Mouse (Mus musculus): Measurements from ENCODE around the gene Dhx30. TPM values are rescaled to one million over a fixed set of nuclear protein-coding genes. Genes with fewer than 3 reads are reported as not detected.

The Dhx30 gene
- polyA plus RNA-seq, 1 experiment from 2014 or later = 119 TPM

DNA sequence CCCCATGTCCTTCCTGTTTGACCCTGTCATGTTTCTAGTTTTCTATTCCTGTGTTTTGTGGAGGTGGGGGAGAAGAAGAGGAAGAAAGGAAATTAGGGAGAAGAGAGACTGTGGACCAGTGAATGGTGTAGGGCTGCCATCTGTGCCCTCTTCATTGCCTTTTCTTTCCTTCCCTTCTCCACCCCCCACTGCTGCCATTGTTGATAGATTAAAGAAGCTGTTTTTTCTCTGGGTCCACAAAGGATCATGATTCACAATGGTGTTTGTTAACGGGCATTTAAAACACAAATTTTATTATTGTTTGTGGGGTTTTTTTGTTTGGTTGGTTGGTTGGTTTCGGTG is 63.6 kb downstream of the Dhx30 start:
- no peak overlapping the region for H3K27ac ChIP-seq (ENCODE audit: low read length)
- peaks cover 15% of the 10 kb centered on the region for H3K4me1 ChIP-seq (replicated peaks; ENCODE audit: control insufficient read depth, insufficient read depth, low read length)
- ATAC-seq (ENCODE audit: low read depth) = no peak
- H3K4me2 ChIP-seq (ENCODE audit: low read depth, low read length) = no peak overlapping the region
- no peaks in the 10 kb centered on the region for H3K9me3 ChIP-seq (ENCODE audit: control insufficient read depth, low read length)
- 76% methylated on average over 2 of the region's 2 CpGs for WGBS
- no peaks in the 10 kb centered on the region for H3K36me3 ChIP-seq (ENCODE audit: control insufficient read depth, insufficient read depth, low read length)
- no peaks in the 10 kb centered on the region for H3K27me3 ChIP-seq (ENCODE audit: control insufficient read depth, insufficient read depth, low read depth, low read length)
- no peak overlapping the region for H3K4me3 ChIP-seq (ENCODE audit: low read length)
- H3K9ac ChIP-seq (ENCODE audit: low read length) = no peak overlapping the region

DNA sequence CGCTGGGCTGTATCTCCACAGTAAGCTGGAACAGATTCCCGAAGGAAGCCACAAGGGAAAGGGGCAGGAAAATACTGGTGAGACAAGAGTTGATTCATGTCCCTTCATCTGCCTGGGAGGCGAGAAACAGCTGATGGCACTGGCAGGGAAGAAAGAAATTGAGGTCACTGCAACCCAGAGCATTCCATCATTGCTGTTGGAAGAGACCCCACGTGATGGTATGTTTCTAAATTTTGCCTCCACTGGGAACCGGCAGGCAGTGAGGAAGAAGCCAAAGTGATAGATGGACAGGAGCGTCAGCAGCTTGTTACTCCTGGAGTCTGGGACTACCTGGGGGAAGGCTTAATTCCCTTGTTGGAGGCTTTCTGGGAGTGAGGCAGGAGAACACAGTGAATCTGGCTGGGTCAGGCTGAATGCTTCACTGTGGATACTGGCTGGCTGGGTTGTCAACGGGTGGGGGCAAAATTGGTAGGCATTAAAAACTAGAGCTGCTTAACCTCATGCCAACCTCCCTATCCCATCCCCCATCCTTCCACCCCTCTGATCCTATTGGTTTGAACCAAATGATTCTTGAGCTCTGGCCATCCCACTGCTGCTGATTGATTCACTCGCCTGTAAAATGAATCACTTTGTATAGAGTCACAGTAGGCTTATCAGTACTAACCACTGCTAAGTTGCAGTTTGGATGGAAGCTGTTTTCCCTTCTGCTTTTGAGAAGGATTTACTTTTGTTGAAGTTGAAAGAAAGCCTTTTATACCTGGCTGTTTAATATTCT is 64.1 kb downstream of the Dhx30 start:
- no peak overlapping the region for H3K4me2 ChIP-seq (ENCODE audit: low read depth, low read length)
- no peak overlapping the region for H3K27ac ChIP-seq (ENCODE audit: low read length)
- H3K9me3 ChIP-seq (ENCODE audit: control insufficient read depth, low read length) = no peaks in the 10 kb centered on the region
- H3K36me3 ChIP-seq (ENCODE audit: control insufficient read depth, insufficient read depth, low read length) = no peaks in the 10 kb centered on the region
- 47% methylated on average over 8 of the region's 8 CpGs for WGBS
- ATAC-seq (ENCODE audit: low read depth) = no peak
- no peak overlapping the region for H3K9ac ChIP-seq (ENCODE audit: low read length)
- H3K27me3 ChIP-seq (ENCODE audit: control insufficient read depth, insufficient read depth, low read depth, low read length) = no peaks in the 10 kb centered on the region
- no peak overlapping the region for H3K4me3 ChIP-seq (ENCODE audit: low read length)
- H3K4me1 ChIP-seq (replicated peaks; ENCODE audit: control insufficient read depth, insufficient read depth, low read length) = peaks cover 12% of the 10 kb centered on the region; the same call in 1 of the 2 replicates

DNA sequence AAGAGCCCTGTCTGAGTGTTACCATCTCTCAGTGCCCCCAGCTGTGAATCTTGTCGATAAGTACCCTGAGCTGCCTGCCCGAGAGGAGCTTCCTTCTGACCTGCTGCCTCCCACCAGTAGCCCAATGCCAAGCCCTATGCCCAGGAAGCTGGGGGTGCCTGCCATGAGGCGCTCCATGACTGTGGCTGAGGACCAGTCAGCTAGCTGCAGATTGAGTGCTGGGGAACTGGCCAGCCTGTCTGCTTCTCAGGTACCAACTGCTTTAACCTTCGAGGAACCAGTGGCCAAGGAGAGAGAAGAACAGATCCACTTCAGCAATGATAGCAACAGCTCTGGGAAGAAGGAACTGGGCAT is 64.7 kb downstream of the Dhx30 start:
- Histone ChIP-seq H3K4me1 (replicated peaks; ENCODE audit: control insufficient read depth, insufficient read depth, low read length) (peaks cover 12% of the 10 kb centered on the region; the same call in 1 of the 2 replicates), H3K9ac (ENCODE audit: low read length) (no peak overlapping the region), H3K9me3 (ENCODE audit: control insufficient read depth, low read length) (no peaks in the 10 kb centered on the region), H3K4me2 (ENCODE audit: low read depth, low read length) (no peak overlapping the region), H3K36me3 (ENCODE audit: control insufficient read depth, insufficient read depth, low read length) (no peaks in the 10 kb centered on the region), H3K4me3 (ENCODE audit: low read length) (no peak overlapping the region), H3K27me3 (ENCODE audit: control insufficient read depth, insufficient read depth, low read depth, low read length) (no peaks in the 10 kb centered on the region), H3K27ac (ENCODE audit: low read length) (no peak overlapping the region)
- ATAC-seq (ENCODE audit: low read depth) = no peak
- WGBS = 75% methylated on average over 4 of the region's 4 CpGs

DNA sequence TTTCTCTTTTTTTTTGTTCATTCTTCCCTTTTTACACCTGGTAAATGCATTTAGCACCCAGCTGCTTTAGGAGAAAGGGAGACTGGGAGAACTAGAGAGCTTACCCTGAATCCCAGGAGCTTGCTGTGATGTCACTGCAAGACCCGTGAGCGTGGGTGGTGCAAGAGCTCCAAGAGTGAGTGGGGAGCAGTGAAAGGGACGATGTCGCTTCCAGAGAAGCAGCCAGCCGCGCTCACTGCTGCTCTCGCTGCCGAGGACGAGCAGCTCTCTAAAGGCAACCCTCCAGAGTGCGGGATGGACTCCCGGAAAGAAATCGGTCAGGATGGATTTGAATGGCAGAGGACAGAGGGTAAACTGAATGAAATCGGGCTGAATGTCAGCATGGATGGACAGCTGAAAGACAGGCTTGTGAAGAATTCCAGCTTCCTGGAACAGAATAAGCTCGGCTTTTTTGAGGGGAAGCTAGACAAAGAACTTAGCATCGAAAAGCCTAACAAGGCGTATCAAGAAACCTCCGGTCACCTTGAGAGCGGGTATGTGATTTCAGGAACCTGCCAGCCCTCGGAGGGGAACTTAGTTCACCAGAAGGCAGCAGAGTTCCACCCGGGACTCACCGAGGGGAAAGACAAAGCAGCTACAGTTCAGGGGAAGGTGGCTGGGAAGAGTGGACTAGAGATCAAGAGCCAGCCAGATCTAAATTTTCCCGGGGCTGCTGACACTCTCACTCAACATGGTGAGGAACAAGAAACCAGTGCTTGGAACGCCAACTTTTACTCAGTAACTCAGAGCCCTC is 65.6 kb downstream of the Dhx30 start:
- no peak for ATAC-seq (ENCODE audit: low read depth)
- Histone ChIP-seq H3K4me1 (replicated peaks; ENCODE audit: control insufficient read depth, insufficient read depth, low read length) (peaks cover 12% of the 10 kb centered on the region; the same call in 1 of the 2 replicates), H3K9me3 (ENCODE audit: control insufficient read depth, low read length) (no peaks in the 10 kb centered on the region), H3K4me3 (ENCODE audit: low read length) (no peak overlapping the region), H3K9ac (ENCODE audit: low read length) (no peak overlapping the region), H3K36me3 (ENCODE audit: control insufficient read depth, insufficient read depth, low read length) (no peaks in the 10 kb centered on the region), H3K4me2 (ENCODE audit: low read depth, low read length) (no peak overlapping the region), H3K27ac (ENCODE audit: low read length) (no peak overlapping the region), H3K27me3 (ENCODE audit: control insufficient read depth, insufficient read depth, low read depth, low read length) (no peaks in the 10 kb centered on the region)
- WGBS = 66% methylated on average over 23 of the region's 23 CpGs

DNA sequence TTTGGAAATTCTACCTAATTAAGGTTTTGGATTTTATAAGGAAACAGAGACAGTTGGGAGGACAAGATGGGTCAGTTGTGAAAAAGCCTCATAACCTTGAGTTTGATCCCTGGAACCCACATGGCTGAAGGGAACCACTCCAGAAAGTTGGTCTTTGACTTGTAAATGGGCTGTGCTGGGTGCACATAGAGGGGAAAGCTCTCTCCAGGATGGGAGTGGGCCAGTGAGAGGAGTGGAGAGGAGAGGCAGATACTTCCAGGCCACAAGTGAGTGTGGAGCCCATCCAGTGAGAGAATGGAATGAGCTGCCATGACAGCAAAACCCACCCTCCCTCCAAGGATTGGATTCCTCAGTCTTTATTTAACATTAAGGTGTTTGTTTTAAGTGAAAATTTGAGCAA is 66.4 kb downstream of the Dhx30 start:
- no peak overlapping the region for H3K4me3 ChIP-seq (ENCODE audit: low read length)
- no peak for ATAC-seq (ENCODE audit: low read depth)
- H3K9ac ChIP-seq (ENCODE audit: low read length) = no peak overlapping the region
- H3K27me3 ChIP-seq (ENCODE audit: control insufficient read depth, insufficient read depth, low read depth, low read length) = no peaks in the 10 kb centered on the region
- peaks cover 12% of the 10 kb centered on the region; the same call in 1 of the 2 replicates for H3K4me1 ChIP-seq (replicated peaks; ENCODE audit: control insufficient read depth, insufficient read depth, low read length)
- H3K27ac ChIP-seq (ENCODE audit: low read length) = no peak overlapping the region
- H3K9me3 ChIP-seq (ENCODE audit: control insufficient read depth, low read length) = no peaks in the 10 kb centered on the region
- H3K36me3 ChIP-seq (ENCODE audit: control insufficient read depth, insufficient read depth, low read length) = no peaks in the 10 kb centered on the region
- H3K4me2 ChIP-seq (ENCODE audit: low read depth, low read length) = no peak overlapping the region

DNA sequence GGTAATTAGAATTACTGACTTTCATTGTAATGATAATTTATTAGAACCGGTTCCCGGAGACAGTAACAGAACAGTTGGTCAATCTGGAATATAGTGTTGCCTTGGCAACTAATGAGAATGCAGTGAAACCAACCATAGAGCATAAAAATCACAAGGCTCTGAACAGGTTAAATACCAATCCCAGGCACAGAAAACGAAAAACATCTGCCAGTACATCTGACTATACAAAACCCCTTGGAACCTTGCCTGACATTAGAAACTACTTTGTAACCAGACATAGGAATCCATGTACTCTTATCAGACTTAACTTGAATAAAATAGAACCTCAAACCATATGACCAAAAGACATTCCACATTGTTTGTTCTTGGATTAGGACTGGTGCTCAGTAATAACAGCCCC is 69.8 kb downstream of the Dhx30 start:
- ATAC-seq (ENCODE audit: low read depth) = no peak
- H3K9ac ChIP-seq (ENCODE audit: low read length) = no peak overlapping the region
- H3K27ac ChIP-seq (ENCODE audit: low read length) = no peak overlapping the region
- peaks cover 2% of the 10 kb centered on the region; the same call in 1 of the 2 replicates for H3K4me1 ChIP-seq (replicated peaks; ENCODE audit: control insufficient read depth, insufficient read depth, low read length)
- no peak overlapping the region for H3K4me2 ChIP-seq (ENCODE audit: low read depth, low read length)
- H3K36me3 ChIP-seq (ENCODE audit: control insufficient read depth, insufficient read depth, low read length) = no peaks in the 10 kb centered on the region; the same call in 1 of the 2 replicates
- H3K27me3 ChIP-seq (ENCODE audit: control insufficient read depth, insufficient read depth, low read depth, low read length) = no peaks in the 10 kb centered on the region
- 76% methylated on average over 3 of the region's 3 CpGs for WGBS
- no peak overlapping the region for H3K4me3 ChIP-seq (ENCODE audit: low read length)
- H3K9me3 ChIP-seq (ENCODE audit: control insufficient read depth, low read length) = no peaks in the 10 kb centered on the region

DNA sequence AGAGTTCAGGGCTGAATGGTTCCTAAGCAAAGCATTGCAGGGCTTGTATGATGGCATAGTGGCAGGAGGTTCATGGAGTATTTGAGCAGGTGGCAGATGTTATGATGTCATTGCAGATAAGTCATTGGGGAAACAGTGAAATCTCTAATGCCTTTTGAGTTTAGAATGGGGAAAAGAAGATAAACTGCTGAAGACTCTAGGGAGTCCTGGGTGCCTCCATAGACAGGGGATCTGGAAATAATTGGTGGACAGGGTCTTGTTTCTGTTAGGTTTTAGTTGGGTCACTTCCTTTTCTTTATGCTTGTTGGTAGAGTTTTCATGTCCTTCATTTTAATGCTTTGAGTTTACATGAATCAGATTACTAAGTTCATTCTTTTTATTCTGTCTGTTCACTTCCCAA is 70.4 kb downstream of the Dhx30 start:
- Histone ChIP-seq H3K9me3 (ENCODE audit: control insufficient read depth, low read length) (no peaks in the 10 kb centered on the region), H3K36me3 (ENCODE audit: control insufficient read depth, insufficient read depth, low read length) (no peaks in the 10 kb centered on the region; the same call in 1 of the 2 replicates), H3K27ac (ENCODE audit: low read length) (no peak overlapping the region), H3K4me2 (ENCODE audit: low read depth, low read length) (no peak overlapping the region), H3K27me3 (ENCODE audit: control insufficient read depth, insufficient read depth, low read depth, low read length) (no peaks in the 10 kb centered on the region), H3K9ac (ENCODE audit: low read length) (no peak overlapping the region), H3K4me3 (ENCODE audit: low read length) (no peak overlapping the region), H3K4me1 (replicated peaks; ENCODE audit: control insufficient read depth, insufficient read depth, low read length) (no peaks in the 10 kb centered on the region; the same call in 1 of the 2 replicates)
- no peak for ATAC-seq (ENCODE audit: low read depth)

DNA sequence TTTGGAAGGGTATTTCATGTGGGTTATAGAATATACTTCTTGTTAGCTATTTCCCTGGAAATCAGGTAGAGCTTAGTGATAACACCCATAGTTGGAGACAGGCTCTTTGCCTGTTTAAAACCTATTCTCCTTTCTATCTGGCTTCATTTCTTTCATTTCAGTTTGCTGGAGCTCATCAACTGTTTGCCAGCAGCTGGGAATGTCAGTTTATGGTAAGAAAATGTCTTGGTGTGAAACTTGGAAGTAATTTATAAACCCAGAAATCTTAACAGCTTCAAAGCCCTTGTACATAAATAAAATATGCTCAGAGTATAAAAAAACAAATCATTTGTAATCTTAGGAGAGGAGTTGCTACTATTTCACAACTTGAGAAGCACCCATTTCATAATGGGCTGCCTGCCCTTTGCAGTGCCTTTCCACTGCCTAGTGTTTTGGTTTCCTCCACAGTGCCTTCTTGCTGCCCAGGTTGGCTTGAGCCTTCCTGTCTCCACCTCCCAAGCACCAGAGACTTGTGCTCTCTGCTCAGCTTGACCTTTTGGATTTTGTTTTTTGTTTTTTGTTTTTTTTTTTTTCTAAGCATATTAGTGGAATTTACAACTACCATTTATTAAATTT is 71.8 kb downstream of the Dhx30 start:
- no peak for ATAC-seq (ENCODE audit: low read depth)
- no peak overlapping the region for H3K27ac ChIP-seq (ENCODE audit: low read length)

DNA sequence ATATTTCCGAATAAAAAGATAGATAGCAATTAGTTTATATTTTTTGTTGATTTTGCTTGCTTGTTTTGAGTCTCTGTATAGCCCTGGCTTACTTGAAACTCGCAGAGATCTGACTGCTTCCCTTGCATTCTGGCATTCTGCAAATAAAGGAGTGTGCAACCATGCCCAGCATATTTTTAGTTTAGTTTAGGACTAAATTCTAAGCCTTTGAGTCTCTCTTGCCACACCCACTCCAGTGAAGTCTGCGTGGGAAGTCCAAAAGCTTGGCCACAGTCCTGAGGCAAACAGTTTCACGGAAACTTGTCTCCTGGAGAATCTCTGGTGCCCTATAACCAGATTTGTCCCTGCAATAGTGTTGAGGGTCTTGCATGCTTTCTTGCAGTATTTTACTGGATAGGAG is 73.3 kb downstream of the Dhx30 start:
- H3K27ac ChIP-seq (ENCODE audit: low read length) = no peak overlapping the region
- H3K9me3 ChIP-seq (ENCODE audit: control insufficient read depth, low read length) = no peaks in the 10 kb centered on the region
- H3K4me2 ChIP-seq (ENCODE audit: low read depth, low read length) = no peak overlapping the region
- H3K4me3 ChIP-seq (ENCODE audit: low read length) = no peak overlapping the region
- ATAC-seq (ENCODE audit: low read depth) = no peak
- 87% methylated on average over 4 of the region's 4 CpGs for WGBS
- H3K36me3 ChIP-seq (ENCODE audit: control insufficient read depth, insufficient read depth, low read length) = no peaks in the 10 kb centered on the region; the same call in none of the 2 replicates
- no peaks in the 10 kb centered on the region for H3K4me1 ChIP-seq (replicated peaks; ENCODE audit: control insufficient read depth, insufficient read depth, low read length)
- H3K9ac ChIP-seq (ENCODE audit: low read length) = no peak overlapping the region
- no peaks in the 10 kb centered on the region for H3K27me3 ChIP-seq (ENCODE audit: control insufficient read depth, insufficient read depth, low read depth, low read length)

More for the DNA sequence above, 71.8 kb downstream of the Dhx30 start:
- H3K36me3 ChIP-seq (ENCODE audit: control insufficient read depth, insufficient read depth, low read length) = no peaks in the 10 kb centered on the region; the same call in 1 of the 2 replicates
- no peak overlapping the region for H3K4me2 ChIP-seq (ENCODE audit: low read depth, low read length)
- H3K9me3 ChIP-seq (ENCODE audit: control insufficient read depth, low read length) = no peaks in the 10 kb centered on the region
- H3K4me1 ChIP-seq (replicated peaks; ENCODE audit: control insufficient read depth, insufficient read depth, low read length) = no peaks in the 10 kb centered on the region
- H3K9ac ChIP-seq (ENCODE audit: low read length) = no peak overlapping the region
- no peaks in the 10 kb centered on the region for H3K27me3 ChIP-seq (ENCODE audit: control insufficient read depth, insufficient read depth, low read depth, low read length)
- no peak overlapping the region for H3K4me3 ChIP-seq (ENCODE audit: low read length)
